Mouse (Mus musculus): Measurements from ENCODE around the gene Sox10.

Gene Sox10

GRCm38 (mm10) chr15:79123751-79124150, 41.3 kb downstream of the Sox10 start:
- DNase-seq (ENCODE audit: low spot score), result no peak

- no peak for DNase-seq (ENCODE audit: low spot score)
Observed at GRCm38 (mm10) chr15:79122546-79122945, 42.5 kb downstream of the Sox10 start.

- DNase-seq (ENCODE audit: low spot score), result no peak
Observed at GRCm38 (mm10) chr15:79122119-79122518, 42.9 kb downstream of the Sox10 start.

- no peak for DNase-seq (ENCODE audit: low spot score)
Observed at GRCm38 (mm10) chr15:79119491-79119890, 45.5 kb downstream of the Sox10 start.

- DNase-seq (ENCODE audit: low spot score), result no peak
Observed at GRCm38 (mm10) chr15:79115276-79115675, 49.8 kb downstream of the Sox10 start.

- no peak for DNase-seq (ENCODE audit: low spot score)
Observed at GRCm38 (mm10) chr15:79111774-79112173, 53.3 kb downstream of the Sox10 start.

- DNase-seq (ENCODE audit: low spot score), result no peak
Observed at GRCm38 (mm10) chr15:79110528-79110927, 54.5 kb downstream of the Sox10 start.

- DNase-seq (ENCODE audit: low spot score), result no peak
Observed at GRCm38 (mm10) chr15:79110031-79110430, 55.0 kb downstream of the Sox10 start.

GRCm38 (mm10) chr15:79109321-79109934, 55.6 kb downstream of the Sox10 start:
- no peak for DNase-seq (ENCODE audit: low spot score)

GRCm38 (mm10) chr15:79108421-79109320, 56.4 kb downstream of the Sox10 start, which contains the start of gene Micall1:
Gene Micall1, plus strand, starts transcription at chr15:79108898.
- peak; percentile 78 for DNase-seq (ENCODE audit: low spot score)

GRCm38 (mm10) chr15:79107966-79108365, 57.1 kb downstream of the Sox10 start:
- no peak for DNase-seq (ENCODE audit: low spot score)

GRCm38 (mm10) chr15:79105804-79106203, 59.2 kb downstream of the Sox10 start:
- DNase-seq (ENCODE audit: low spot score), result no peak
